Mouse (Mus musculus) granulocyte monocyte progenitor cell, adult 5-6 weeks (primary cell): ENCODE data around the gene Camk2g. TPM values are rescaled to one million over a fixed set of nuclear protein-coding genes. Genes with fewer than 3 reads are reported as not detected.
A peak's percentile ranks its signal among the peaks of the same experiment; 100 is the strongest.

ENCODE experiments used
- ATAC-seq: replicated peaks from 2 replicates; pipeline ENCODE4 v1.8.0; 2016; ENCODE audit warnings: mild to moderate bottlenecking, moderate TSS enrichment, inconsistent platforms; ENCODE audit not compliant: poor library complexity, severe bottlenecking
- total RNA-seq, 2 experiments: library from RNA; stranded (forward) in 1 of 2; stranded (reverse) in 1 of 2; fragments of 200-712, 200-1000 nt in 1 of 2; fragments of >200 nt in 1 of 2; fragmentation: Nextera tagmentation in 1 of 2; gene quantifications; 2 replicates each; pipeline ENCODE4 v1.2.3; 2014 to 2017

Gene Camk2g
- total RNA-seq, 2 experiments from 2014 or later = 35.2 to 65.9 TPM

DNA sequence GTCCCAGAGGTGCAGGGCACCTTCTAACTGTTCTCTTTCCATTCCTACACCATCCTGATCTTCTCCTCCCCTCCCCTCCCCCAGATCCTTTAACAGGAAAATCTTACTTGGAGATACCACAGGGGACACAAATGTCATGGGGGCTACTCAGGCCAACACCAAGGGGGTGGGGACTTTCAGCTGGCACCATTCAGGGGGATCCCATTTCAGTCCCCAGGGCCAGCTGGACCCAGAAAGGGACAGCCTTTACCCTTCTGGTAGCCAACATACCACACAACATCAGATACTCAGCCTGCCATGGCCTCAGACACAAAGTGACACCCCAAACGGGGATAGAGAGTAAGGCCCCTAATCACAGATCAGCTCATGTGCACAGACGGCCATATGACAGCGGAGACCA is 5.7 kb downstream of the Camk2g start:
- ATAC-seq = no peak

DNA sequence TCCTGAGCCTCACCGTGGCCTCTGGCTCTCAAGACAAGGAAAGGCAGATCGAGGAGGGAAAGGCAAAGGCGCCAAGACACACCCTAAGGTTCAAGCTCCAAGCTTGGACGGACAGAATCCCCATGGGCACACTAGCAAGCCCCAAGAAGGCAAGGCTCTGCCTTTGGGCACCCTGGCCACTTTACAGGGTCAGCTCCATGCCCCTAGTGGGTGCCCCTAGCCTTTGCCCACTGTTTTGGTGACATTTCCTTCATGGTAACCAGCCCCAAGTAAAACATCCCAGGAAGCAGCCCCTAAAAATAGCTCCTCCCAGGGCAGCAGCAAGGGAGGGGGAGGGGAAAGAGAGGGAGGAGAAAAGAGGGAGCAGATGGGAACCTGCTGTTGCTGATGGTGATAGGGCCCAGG is 7.3 kb downstream of the Camk2g start:
- ATAC-seq = no peak

DNA sequence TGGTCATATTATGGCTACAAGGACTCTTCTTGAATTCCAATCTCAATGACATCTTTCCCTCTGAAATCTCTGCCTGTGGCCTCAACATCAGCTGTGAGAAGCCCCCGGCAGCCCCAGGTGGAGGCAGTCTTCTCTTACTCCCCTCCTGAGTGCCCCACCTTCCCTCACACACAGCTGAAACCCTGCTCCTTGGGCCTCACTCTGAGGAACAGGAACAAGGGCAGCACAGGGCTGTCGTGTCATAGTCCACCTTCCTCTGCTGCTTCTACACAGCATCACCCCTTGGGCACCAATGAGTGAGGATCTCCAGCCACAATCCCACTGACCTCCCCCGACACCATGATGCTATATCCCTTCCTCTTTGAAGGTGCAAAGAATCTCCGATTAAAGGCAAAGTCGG is 7.9 kb downstream of the Camk2g start:
- peak; percentile 23 for ATAC-seq

DNA sequence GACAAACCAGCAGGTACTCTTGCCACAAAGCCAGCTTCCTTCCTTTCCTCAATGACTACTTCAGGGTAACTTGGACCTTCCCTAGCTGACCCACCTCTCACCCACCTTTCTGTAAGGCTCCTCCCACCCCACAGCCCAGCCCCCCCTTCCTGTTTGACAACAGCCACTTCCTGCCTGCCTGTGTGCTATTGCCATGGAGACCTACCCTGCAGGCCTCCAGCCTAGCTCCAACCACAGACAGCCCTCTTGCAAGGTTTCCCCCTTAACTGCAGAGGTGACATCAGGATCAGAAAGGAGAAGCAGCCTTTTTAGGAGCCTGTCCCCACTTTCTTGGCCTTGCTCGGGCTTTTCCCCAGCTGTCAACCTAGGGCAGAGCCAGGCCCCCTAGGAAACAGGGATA is 8.7 kb downstream of the Camk2g start:
- peak; percentile 81 for ATAC-seq

DNA sequence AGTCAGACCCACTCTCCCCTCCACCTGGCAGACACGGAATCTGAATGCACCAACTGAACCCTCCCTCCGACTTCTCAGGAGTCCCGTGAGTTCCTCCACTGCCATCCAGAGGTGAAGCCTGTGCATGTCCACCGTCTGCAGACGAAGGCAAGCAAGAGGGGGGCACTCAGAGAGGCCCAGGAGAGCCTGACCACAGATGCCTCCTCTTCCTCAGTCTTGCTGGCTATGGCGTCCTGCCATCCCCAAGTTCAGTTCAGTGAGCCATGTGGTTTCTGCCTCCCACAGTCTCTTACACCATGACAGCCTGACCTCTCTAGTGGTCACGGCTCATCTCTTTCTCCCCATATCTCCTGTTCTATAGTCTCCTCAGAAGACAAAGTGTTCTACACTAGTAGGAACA is 9.2 kb downstream of the Camk2g start:
- ATAC-seq = peak; percentile 59

DNA sequence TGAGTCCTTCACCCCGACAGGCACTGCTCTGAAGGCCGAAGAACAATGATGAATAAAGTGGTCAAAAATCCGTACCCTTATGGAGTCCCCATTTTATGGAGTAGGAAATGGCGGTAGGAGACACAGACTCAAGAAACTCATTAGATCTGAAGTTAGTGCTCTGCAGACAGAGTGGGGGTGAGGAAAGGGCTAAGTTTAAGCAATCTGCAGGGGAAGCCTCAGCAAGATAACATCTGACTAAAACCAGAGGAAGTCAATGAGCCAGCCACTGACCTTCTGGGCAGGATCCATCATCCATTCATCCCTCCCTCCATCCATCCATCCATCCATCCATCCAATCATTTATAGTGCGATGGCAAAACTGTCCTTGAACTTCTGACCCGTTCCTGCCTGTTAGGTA is 10.4 kb downstream of the Camk2g start:
- 0 out of 2 replicates have a peak, but pooled peaks have one; percentile 15 for ATAC-seq

DNA sequence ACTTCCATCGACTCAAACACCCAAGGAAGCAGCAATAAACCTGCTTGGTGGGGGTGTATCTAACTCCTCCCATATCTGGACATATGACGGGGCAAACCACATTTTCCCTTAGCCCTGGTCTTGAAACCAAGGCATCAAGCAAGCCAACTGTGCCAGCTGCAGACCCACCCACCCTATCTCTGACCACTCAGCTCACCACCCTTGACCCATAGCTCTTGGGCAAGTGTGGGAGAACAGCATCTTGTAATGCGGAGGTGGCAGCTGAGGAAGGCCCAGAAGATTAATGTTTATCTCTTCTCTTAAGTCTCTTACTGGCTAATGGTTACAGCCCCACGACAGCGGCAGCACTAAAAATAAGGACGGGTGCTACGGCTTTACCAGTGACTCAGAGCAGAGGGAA is 11.0 kb downstream of the Camk2g start:
- no peak for ATAC-seq

DNA sequence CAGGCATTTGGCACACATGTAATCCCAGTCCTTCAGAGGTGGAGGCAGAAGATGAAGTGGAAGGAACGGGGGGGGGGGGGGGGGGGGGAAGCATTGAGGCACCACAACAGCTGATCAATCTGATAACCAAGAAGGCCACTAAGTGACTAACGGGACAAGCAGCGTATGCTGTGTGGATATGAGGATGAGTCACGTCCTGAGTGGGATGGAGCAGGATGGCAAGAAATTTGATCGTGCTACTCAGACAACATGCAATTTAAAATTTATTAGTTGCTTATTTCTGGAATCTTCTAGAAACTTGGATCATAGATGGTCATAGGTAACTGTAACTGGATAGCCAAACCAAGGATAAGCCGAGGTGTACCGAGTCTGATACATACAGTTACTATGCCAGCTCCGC is 13.7 kb downstream of the Camk2g start:
- ATAC-seq = no peak

DNA sequence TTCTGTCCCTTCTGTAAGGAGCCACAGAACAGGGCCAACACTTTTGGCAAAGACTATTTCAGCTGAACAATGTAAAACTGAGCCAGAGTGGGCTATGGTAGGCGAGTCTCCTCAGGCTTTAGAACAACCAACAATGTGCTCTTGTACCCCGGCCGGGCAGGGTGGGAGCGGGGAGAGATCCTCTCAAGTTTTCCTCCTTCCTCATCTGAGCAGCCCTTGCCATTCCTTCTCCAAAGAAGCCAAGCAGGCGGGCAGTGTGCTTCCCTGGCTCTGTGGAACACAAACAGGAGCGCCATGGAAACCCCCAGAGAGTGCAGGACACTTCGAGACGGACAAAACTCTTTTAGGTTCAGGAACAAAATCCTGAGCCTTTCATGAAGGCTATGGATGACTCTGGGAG is 15.4 kb downstream of the Camk2g start:
- no peak for ATAC-seq

DNA sequence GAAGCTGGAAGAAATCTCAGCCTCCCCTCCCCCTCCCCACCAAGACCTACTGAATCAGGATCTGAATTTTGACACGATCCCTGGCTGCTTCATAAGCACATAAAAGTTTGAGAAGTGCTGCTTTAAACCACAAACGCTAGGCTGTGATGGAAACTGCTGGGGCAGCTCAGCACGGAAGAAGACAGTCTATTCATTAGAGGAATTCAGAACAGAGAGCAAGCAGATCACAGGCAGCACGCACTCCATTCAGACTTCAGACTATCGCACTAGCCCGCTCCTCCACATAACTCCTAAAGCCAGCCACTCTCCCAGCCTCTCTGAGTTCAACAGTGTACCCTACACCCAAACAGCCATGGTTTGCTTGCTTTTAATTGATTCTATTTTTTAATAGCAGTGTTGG is 18.2 kb downstream of the Camk2g start:
- ATAC-seq = no peak

DNA sequence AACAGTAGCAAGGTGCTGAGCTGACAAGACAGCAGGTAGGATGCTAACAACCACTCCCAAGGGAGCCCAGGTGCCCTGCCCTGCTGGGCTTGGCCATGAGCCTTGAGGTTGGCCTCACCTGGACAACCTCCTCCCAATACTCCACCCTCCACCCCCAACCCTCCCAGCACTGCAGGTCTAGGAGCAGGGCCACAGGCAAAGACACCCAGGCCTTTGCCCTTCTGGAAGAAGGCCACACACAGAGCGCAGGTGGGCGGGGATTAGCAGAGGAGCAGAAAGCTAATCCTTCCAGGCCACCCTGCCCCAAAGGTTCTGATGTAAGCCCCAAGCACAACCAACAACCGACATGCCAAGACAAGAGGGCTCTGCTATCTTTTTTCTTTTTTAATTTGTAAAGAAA is 20.5 kb downstream of the Camk2g start:
- no peak for ATAC-seq

DNA sequence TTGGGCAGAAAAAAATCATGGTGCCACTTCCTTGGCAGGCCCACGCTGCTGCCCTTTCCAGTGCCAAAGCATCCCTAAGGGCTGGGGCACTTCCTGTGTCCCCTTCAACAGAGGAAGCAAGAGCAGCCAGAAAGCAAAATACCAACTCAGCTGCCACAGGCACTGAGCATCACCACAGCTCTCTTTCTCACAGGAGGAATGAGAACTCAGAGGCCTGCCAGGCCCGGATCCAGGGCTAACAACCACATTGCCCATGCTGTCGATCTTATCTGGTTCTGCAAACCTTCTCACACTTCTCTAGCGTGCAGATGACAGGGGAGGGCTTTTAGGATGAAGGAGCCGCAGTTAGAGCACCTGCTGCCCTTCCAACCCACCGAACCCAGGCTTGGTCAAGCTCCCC is 21.1 kb downstream of the Camk2g start:
- peak; percentile 39 for ATAC-seq

DNA sequence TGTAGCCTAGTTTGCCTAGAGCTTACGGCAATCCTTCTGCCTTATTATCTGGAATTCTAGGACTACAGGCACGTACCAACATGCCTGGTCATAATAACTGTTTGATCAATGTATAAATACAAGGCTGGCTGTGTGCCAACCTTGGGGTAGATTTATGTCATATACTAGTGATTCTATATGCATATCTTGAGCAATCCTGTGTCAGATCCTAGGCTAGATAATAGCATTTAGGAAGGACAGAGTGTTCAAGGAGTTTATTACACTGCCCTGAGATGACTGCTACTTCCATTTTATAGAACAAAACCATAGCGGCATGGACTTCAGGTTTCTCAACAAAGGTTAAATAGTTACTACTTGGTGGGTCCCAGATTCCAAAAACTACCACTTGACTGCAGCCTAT is 21.9 kb downstream of the Camk2g start:
- ATAC-seq = no peak

DNA sequence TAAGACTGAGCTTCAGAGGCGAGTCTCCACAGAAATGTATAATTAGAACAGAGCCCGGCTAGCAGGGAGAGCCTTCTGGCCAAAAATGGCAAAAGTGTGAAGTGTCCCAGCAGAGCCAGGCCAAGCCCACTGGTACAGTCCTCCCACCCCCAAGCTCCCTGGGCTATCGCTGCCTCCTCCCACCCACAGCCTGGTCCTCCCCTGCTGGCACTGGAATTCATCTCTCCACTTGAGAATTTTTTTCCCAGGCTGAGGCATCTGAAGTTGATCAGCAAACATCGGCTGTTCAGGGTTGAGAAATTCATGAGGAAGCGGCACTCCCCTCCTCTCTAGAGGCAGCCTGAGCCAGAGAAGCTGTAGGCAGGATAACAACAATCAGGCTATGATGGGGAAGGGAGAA is 25.3 kb downstream of the Camk2g start:
- no peak for ATAC-seq

DNA sequence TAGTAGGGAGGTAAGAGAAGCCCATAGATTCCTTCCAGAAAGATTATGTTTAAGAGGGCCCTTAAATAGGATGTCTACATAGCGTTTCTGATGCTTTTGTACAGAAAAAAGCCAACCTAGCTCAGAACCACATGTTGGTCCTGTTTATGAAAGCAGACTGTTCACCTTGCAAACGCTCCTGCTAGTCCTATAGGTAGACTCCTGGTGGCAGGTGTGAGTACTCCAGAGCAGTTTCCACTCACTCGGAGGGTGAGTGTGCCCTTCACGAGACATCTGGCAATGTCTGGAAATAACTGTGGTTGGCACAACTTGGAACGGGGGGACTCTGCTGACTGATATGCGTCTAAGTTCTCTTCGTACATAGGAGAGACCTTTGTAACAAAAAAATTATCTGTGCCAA is 26.0 kb downstream of the Camk2g start:
- ATAC-seq = no peak

DNA sequence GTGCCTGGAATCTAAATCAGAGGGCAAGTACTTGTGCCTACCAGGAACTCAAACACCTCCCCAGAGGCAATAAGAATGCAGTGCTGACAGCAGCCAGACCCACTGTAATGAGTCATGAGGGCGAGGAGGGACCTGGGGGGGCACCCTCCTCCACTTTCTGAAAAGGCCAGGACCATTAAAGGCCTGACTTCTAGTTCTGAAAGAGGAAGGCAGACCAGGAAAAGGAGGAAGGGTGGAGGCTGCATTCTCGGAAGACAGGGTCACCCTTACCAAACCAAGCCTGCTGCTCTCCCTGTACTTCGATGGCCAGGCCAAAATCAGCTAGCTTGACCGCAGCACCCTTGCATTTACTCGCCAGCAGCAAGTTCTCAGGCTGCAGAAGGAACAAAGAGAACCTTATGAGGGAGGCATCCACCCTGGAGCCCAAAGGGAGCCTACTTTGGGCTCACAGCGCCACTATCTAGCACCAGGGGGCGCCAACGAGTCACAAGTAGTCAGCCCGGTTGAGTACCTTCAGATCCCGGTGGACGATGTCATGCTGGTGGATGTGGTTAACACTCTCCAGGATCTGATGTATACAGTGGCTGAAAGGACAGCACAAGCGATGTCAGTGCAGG is 28.1 kb downstream of the Camk2g start:
- peak; percentile 93 for ATAC-seq

DNA sequence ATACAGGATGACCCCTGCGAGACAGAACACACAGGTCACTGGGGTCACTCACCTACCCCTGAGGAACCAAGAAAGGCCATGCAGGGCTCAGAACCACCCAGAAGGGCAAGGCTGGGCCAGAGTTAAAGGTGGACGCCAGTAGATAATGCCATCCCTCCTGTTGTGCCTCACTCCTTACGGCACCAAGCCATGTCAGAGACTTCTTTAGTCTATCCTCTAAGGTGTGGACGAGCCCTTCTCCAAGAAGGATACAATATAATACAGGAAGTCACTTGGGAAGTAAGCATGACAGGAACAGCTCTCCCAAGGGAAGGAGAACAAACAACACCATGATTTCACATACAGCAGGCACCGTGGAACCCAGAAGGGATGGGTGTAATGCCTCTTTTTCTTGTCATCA is 28.9 kb downstream of the Camk2g start:
- no peak for ATAC-seq

DNA sequence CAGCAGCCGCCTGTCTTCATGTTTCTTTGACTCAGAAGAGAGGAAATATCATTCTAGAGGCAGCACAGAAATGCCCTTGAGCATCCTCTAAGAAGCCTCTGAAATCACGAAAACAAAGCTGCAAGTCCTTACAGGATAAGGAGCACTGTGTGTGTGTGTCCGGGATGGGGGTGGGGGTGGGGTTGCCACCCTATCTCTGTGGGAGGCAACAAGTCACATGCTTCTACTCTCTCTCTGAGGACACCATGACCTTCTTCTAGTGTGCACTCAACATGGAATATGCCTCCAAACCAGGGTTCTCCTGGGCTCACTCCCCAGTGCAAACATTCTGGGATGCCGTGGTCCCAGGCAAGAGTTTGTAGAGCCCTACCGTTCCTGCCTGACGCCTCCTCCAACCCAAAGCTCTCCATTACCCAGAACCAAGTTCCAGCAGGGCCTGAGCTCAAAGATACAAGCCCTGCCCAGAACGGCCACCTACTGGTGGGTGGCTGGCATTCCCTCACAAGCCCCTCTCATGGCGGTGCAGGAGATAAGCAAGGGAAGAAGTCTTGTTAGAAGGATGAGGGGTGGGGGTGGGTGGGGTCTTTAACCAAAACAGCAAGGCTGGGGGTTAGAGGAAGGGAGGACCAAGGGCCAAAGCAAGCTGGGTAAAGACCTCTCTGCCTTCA is 35.0 kb downstream of the Camk2g start:
- no peak for ATAC-seq

DNA sequence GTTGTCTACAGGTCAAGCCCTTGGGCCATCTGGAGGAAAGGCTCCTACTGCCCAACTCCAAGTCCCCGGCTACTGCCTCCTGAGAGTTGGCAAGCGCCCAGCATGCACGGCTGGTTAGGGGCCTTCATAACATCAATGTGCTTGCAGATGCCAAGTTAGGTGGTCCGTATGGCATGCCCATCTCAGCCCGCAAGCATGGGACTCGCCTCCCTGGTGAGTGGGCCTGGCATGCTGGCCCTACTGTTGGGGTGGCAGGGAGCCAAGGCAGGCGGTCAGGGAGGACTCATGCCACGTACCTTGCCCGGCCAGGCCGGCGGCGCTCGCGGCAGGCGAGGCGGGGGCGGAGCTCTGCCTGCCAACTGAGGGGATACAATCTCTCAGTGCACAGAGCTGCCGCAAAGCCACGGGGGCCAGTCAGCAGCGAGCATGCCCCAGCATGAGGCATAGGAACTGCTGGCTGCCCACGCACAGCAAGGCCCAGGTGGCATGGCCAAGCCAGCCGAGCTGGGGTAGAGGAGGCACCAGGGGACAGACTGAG is 36.4 kb downstream of the Camk2g start:
- ATAC-seq = no peak

DNA sequence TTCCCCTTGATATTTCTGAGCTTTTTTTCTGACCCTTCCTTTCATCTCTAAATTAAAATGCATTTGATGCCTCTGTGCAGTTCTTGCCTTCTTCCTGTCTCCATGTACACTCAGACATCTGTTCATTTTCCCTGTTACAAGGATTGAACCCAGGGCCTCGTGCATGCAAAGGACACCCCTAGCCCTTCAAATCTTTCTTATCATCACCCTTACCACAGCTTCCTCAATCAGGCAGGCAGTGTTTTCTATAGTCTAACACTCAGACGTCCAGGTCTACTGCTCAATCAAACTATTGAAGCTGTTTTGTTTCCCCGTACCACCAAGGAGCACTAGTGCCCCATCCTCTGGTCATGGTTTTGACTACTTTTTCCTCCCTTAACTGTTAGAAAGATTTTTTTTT is 40.1 kb downstream of the Camk2g start:
- no peak for ATAC-seq

DNA sequence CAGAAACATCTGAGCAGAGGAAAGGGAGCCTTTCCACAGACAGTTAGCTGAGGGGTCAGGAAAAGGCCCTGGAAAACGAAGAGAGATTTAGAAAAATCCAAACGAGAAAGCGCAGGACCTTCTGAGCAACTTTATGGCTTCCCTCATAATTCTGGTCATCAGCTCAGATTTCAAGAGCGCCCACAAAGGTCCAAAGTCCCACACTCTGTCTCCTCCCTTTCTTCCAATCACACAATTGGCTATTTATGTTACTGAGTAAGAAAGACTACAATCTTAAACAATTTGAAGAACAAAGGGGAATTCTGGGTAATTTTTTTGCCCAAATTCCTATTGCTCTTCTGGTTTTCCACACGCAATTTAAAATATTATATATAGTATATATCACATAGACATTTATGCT is 43.4 kb downstream of the Camk2g start:
- no peak for ATAC-seq

DNA sequence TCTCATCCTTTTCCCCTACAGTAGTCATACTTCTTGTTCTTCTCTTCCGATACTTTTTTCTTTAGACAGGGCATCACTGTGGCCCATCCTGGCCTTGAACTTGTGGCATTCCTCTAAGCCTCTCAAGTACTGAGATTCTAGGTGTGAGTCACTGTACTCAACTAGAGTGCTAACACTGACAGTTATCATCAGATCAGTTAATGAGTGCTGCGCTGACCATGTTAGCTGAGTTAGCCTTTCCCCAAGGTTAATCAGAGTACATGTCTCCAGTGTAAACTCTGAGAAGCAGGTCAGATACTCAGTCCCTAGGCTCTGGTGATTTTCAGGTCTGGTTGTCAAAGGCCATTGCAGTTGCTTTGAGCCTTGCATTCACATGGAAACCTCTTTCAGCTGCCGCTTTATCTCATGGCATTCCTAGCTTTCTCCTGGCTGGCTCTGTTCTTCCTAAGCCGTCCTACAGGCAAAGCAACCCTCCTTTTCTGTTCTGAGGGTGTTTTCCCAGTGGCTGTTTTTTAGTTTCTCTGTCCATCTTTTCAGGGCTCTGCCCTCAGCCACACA is 44.3 kb downstream of the Camk2g start:
- no peak for ATAC-seq
